Mouse (Mus musculus) layer of hippocampus, postnatal 25 days (tissue): ENCODE results near the gene Cd5. TPM values are rescaled to one million over a fixed set of nuclear protein-coding genes. Genes with fewer than 3 reads are reported as not detected.

Experiments
- DNase-seq, 2 experiments: peaks; one replicate each; pipeline ENCODE4 v3.0.0; 2022; ENCODE audit warnings: mixed read lengths in 2 of 2, low spot score in 1 of 2; ENCODE audit errors: extremely low spot score in 1 of 2
- total RNA-seq, 2 experiments: library from RNA; stranded (reverse); gene quantifications; 2 replicates each; pipeline ENCODE4 v1.2.3; 2021

Cd5 gene
- total RNA-seq, 2 experiments from 2014 or later = 0.16 TPM; not detected in 1

- no peak for DNase-seq
Observed at GRCm38 (mm10) chr19:10707087-10707875, 31.5 kb downstream of the Cd5 start.

GRCm38 (mm10) chr19:10703470-10703869 lies 35.3 kb downstream of the Cd5 start:
- no peak for DNase-seq

GRCm38 (mm10) chr19:10702125-10702524 lies 36.7 kb downstream of the Cd5 start:
- DNase-seq = no peak

- DNase-seq = no peak
Observed at GRCm38 (mm10) chr19:10701013-10701726, 37.6 kb downstream of the Cd5 start.

GRCm38 (mm10) chr19:10699851-10700250 lies 39.0 kb downstream of the Cd5 start:
- no peak for DNase-seq

GRCm38 (mm10) chr19:10698131-10698991 lies 40.4 kb downstream of the Cd5 start:
- no peak for DNase-seq

GRCm38 (mm10) chr19:10695801-10696200 lies 43.0 kb downstream of the Cd5 start:
- DNase-seq = no peak

- no peak for DNase-seq
Observed at GRCm38 (mm10) chr19:10693926-10694682, 44.7 kb downstream of the Cd5 start.

- no peak for DNase-seq
Observed at GRCm38 (mm10) chr19:10692361-10692760, 46.4 kb downstream of the Cd5 start.

GRCm38 (mm10) chr19:10691660-10692059 lies 47.1 kb downstream of the Cd5 start:
- no peak for DNase-seq

- no peak for DNase-seq
Observed at GRCm38 (mm10) chr19:10691121-10691520, 47.7 kb downstream of the Cd5 start.

- DNase-seq = no peak
Observed at GRCm38 (mm10) chr19:10690336-10690735, 48.5 kb downstream of the Cd5 start.

GRCm38 (mm10) chr19:10689470-10690166 lies 49.2 kb downstream of the Cd5 start:
- no peak for DNase-seq

- DNase-seq = peak; percentile 90 to 93
Observed at GRCm38 (mm10) chr19:10688537-10689352, 50.1 kb downstream of the Cd5 start, which contains the start of gene Vps37c. Gene Vps37c, plus strand, starts transcription at chr19:10688735.

GRCm38 (mm10) chr19:10685727-10686126 lies 53.1 kb downstream of the Cd5 start:
- DNase-seq = no peak

GRCm38 (mm10) chr19:10685081-10685480 lies 53.7 kb downstream of the Cd5 start:
- no peak for DNase-seq

- no peak for DNase-seq
Observed at GRCm38 (mm10) chr19:10681571-10681970, 57.2 kb downstream of the Cd5 start.

- DNase-seq = no peak
Observed at GRCm38 (mm10) chr19:10678772-10679067, 60.1 kb downstream of the Cd5 start.
